Mouse (Mus musculus): Measurements from ENCODE around the gene Fgf16.
A peak's percentile ranks its signal among the peaks of the same experiment; 100 is the strongest.

The Fgf16 gene

GRCm38 (mm10) chrX:105764162-105765004, at the start of gene Fgf16:
TSS of gene Fgf16 (plus strand) at chrX:105764279.
- no peak for DNase-seq

GRCm38 (mm10) chrX:105714740-105715139, 49.3 kb upstream of the Fgf16 start:
- no peak for DNase-seq

GRCm38 (mm10) chrX:105715789-105716321, 48.2 kb upstream of the Fgf16 start:
- no peak for DNase-seq

GRCm38 (mm10) chrX:105718388-105718787, 45.7 kb upstream of the Fgf16 start:
- DNase-seq = no peak

- no peak for DNase-seq
Measured at GRCm38 (mm10) chrX:105718943-105719342, 45.1 kb upstream of the Fgf16 start.

GRCm38 (mm10) chrX:105724174-105724573, 39.9 kb upstream of the Fgf16 start:
- no peak for DNase-seq

GRCm38 (mm10) chrX:105762847-105763527, 1.1 kb upstream of the Fgf16 start:
- peak in 1 of 2 experiments; percentile 4 for DNase-seq

- DNase-seq = no peak
Measured at GRCm38 (mm10) chrX:105763612-105764011, 467 bp upstream of the Fgf16 start.

- DNase-seq = no peak
Measured at GRCm38 (mm10) chrX:105765005-105765706, 1.1 kb downstream of the Fgf16 start.

- no peak for DNase-seq
Measured at GRCm38 (mm10) chrX:105766013-105766412, 1.9 kb downstream of the Fgf16 start.

- DNase-seq = no peak
Measured at GRCm38 (mm10) chrX:105767177-105767764, 3.2 kb downstream of the Fgf16 start.

GRCm38 (mm10) chrX:105767932-105768331, 3.9 kb downstream of the Fgf16 start:
- no peak for DNase-seq

GRCm38 (mm10) chrX:105773281-105773680, 9.2 kb downstream of the Fgf16 start:
- DNase-seq = no peak

- no peak for DNase-seq
Measured at GRCm38 (mm10) chrX:105794806-105795403, 30.8 kb downstream of the Fgf16 start.

- DNase-seq = no peak
Measured at GRCm38 (mm10) chrX:105824462-105824861, 60.4 kb downstream of the Fgf16 start.
